Mouse (Mus musculus) intestine, embryonic 16.5 days (tissue): Measurements from ENCODE around the gene ccdc198. TPM values are rescaled to one million over a fixed set of nuclear protein-coding genes. Genes with fewer than 3 reads are reported as not detected.
"Not testable (repeated sequence)": the region's sequence is repeated elsewhere in the genome, so short reads cannot be mapped to it uniquely, and the experiment has no call there.

Source experiments
- ATAC-seq: fragments of 200-750 bp; cut with Nextera tagmentation; 2 replicates; pipeline ENCODE4 v1.8.0; 2017; ENCODE audit warnings: moderate TSS enrichment, moderate library complexity
- H3K27ac ChIP-seq: fragments of 300-500 bp; sonication (generic); 2 replicates; pipeline ENCODE4 v1.5.1; 2014; ENCODE audit warnings: mild to moderate bottlenecking, low read length
- H3K27me3 ChIP-seq: fragments of 300-500 bp; sonication (generic); replicated peaks from 2 replicates; pipeline ENCODE4 v1.6.1; 2014; ENCODE audit warnings: low read length, control low read depth, mixed read lengths; ENCODE audit not compliant: control insufficient read depth, insufficient read depth
- H3K36me3 ChIP-seq: fragments of 300-500 bp; sonication (generic); 2 replicates; pipeline ENCODE4 v1.6.1; 2014; ENCODE audit warnings: low read length, control low read depth; ENCODE audit not compliant: control insufficient read depth, insufficient read depth
- H3K4me1 ChIP-seq: fragments of 300-500 bp; sonication (generic); 2 replicates; pipeline ENCODE4 v1.6.1; 2014; ENCODE audit warnings: low read length, control low read depth, mixed read lengths; ENCODE audit not compliant: control insufficient read depth, insufficient read depth
- H3K4me2 ChIP-seq: fragments of 300-500 bp; sonication (generic); 2 replicates; pipeline ENCODE4 v1.6.1; 2014; ENCODE audit warnings: low read depth, low read length, control low read depth
- H3K4me3 ChIP-seq: fragments of 300-500 bp; sonication (generic); 2 replicates; pipeline ENCODE4 v1.5.1; 2014; ENCODE audit warnings: mild to moderate bottlenecking, low read length
- H3K9ac ChIP-seq: fragments of 300-500 bp; sonication (generic); 2 replicates; pipeline ENCODE4 v1.6.1; 2014; ENCODE audit warnings: low read depth, low read length
- H3K9me3 ChIP-seq: fragments of 300-500 bp; sonication (generic); 2 replicates; pipeline ENCODE4 v1.6.1; 2016; ENCODE audit warnings: low read length, control low read depth; ENCODE audit not compliant: control insufficient read depth
- WGBS: fragments of 180-500 bp; shearing (Covaris S2); extraction: QIAGEN DNeasy Blood & Tissue Kit; methylation state at CpG from one replicate; pipeline ENCODE4 v1.1.7; 2014; 5-methylcytosine and 5-hydroxymethylcytosine counted together
- polyA plus RNA-seq: library from polyadenylated mRNA; unstranded; fragments of >200 nt; fragmentation: Nextera tagmentation; extraction: Ambion mirVana; gene quantifications from 2 replicates; pipeline ENCODE4 v1.2.1, GENCODE M21; 2015

ccdc198 gene
- polyA plus RNA-seq, 1 experiment from 2014 or later, result 141 TPM

- ATAC-seq, result no peak
- H3K9ac ChIP-seq, result no peak overlapping the region
- H3K9me3 ChIP-seq, result no peaks in the 10 kb centered on the region
- H3K4me3 ChIP-seq, result no peak overlapping the region
- no peaks in the 10 kb centered on the region for H3K27me3 ChIP-seq
- no peak overlapping the region for H3K4me2 ChIP-seq
- H3K36me3 ChIP-seq, result no peaks in the 10 kb centered on the region
- H3K4me1 ChIP-seq, result no peaks in the 10 kb centered on the region
- WGBS, result 67% methylated on average over 7 of the region's 7 CpGs
- H3K27ac ChIP-seq, result no peak overlapping the region
Observed at GRCm38 (mm10) chr14:49218677-49219076, 26.6 kb downstream of the ccdc198 start.

- H3K27me3 ChIP-seq, H3K27ac ChIP-seq, H3K9me3 ChIP-seq, H3K4me2 ChIP-seq, H3K4me3 ChIP-seq, H3K36me3 ChIP-seq, H3K9ac ChIP-seq, H3K4me1 ChIP-seq, ATAC-seq: not testable (repeated sequence)
- 68% methylated on average over 3 of the region's 3 CpGs for WGBS
Observed at GRCm38 (mm10) chr14:49210215-49210614, 35.1 kb downstream of the ccdc198 start.

- no peak overlapping the region for H3K4me3 ChIP-seq
- H3K4me1 ChIP-seq, result no peaks in the 10 kb centered on the region
- no peaks in the 10 kb centered on the region for H3K36me3 ChIP-seq
- H3K9ac ChIP-seq, result no peak overlapping the region
- H3K4me2 ChIP-seq, result no peak overlapping the region
- no peaks in the 10 kb centered on the region for H3K9me3 ChIP-seq
- H3K27ac ChIP-seq, result no peak overlapping the region
- 69% methylated on average over 9 of the region's 9 CpGs for WGBS
- no peaks in the 10 kb centered on the region for H3K27me3 ChIP-seq
- ATAC-seq, result no peak
Observed at GRCm38 (mm10) chr14:49201073-49201778, 44.0 kb downstream of the ccdc198 start.

- Histone ChIP-seq H3K4me2 (no peak overlapping the region), H3K36me3 (no peaks in the 10 kb centered on the region), H3K9me3 (no peaks in the 10 kb centered on the region), H3K4me1 (no peaks in the 10 kb centered on the region), H3K27me3 (no peaks in the 10 kb centered on the region), H3K27ac (no peak overlapping the region), H3K9ac (no peak overlapping the region), H3K4me3 (no peak overlapping the region)
- 96% methylated on average over 2 of the region's 2 CpGs for WGBS
- no peak for ATAC-seq
Observed at GRCm38 (mm10) chr14:49197031-49197527, 48.2 kb downstream of the ccdc198 start.

GRCm38 (mm10) chr14:49186270-49186669, 59.0 kb downstream of the ccdc198 start:
- no peak for ATAC-seq
- Histone ChIP-seq H3K27me3 (no peaks in the 10 kb centered on the region), H3K36me3 (no peaks in the 10 kb centered on the region), H3K9ac (no peak overlapping the region), H3K27ac (no peak overlapping the region), H3K4me1 (no peaks in the 10 kb centered on the region), H3K9me3 (no peaks in the 10 kb centered on the region), H3K4me2 (no peak overlapping the region), H3K4me3 (no peak overlapping the region)
- WGBS, result 86% methylated on average over 2 of the region's 2 CpGs

GRCm38 (mm10) chr14:49179736-49180135, 65.5 kb downstream of the ccdc198 start:
- H3K4me1 ChIP-seq, result peaks cover 3% of the 10 kb centered on the region
- H3K4me2 ChIP-seq, result no peak overlapping the region
- no peak overlapping the region for H3K27ac ChIP-seq
- H3K4me3 ChIP-seq, result no peak overlapping the region
- no peaks in the 10 kb centered on the region for H3K27me3 ChIP-seq
- no peaks in the 10 kb centered on the region for H3K9me3 ChIP-seq
- ATAC-seq, result no peak
- WGBS, result 80% methylated on average over 3 of the region's 3 CpGs
- H3K36me3 ChIP-seq, result no peaks in the 10 kb centered on the region
- no peak overlapping the region for H3K9ac ChIP-seq

- H3K9ac ChIP-seq, result peak overlapping the region; percentile 97
- H3K36me3 ChIP-seq, result no peaks in the 10 kb centered on the region
- no peaks in the 10 kb centered on the region for H3K9me3 ChIP-seq
- H3K4me1 ChIP-seq, result peaks cover 18% of the 10 kb centered on the region
- ATAC-seq, result no peak
- WGBS, result 25% methylated on average over 16 of the region's 16 CpGs
- H3K27ac ChIP-seq, result peak overlapping the region; percentile 87
- no peaks in the 10 kb centered on the region for H3K27me3 ChIP-seq
- H3K4me2 ChIP-seq, result peak overlapping the region; percentile 85
- peak overlapping the region; percentile 99 for H3K4me3 ChIP-seq
Observed at GRCm38 (mm10) chr14:49173290-49174135, 71.8 kb downstream of the ccdc198 start.

- Histone ChIP-seq H3K36me3 (no peaks in the 10 kb centered on the region), H3K4me3 (peak overlapping the region; percentile 99), H3K27ac (peak overlapping the region; percentile 87), H3K4me2 (peak overlapping the region; percentile 85), H3K9me3 (no peaks in the 10 kb centered on the region), H3K9ac (peak overlapping the region; percentile 97), H3K27me3 (no peaks in the 10 kb centered on the region), H3K4me1 (peaks cover 18% of the 10 kb centered on the region)
- under 1% methylated on average over 46 of the region's 46 CpGs for WGBS
- ATAC-seq, result peak; percentile 61
Observed at GRCm38 (mm10) chr14:49172582-49172988, 72.7 kb downstream of the ccdc198 start.

GRCm38 (mm10) chr14:49171867-49172581, 73.2 kb downstream of the ccdc198 start, which contains the start of gene Naa30:
TSS of gene Naa30 (plus strand) at chr14:49172226.
- Histone ChIP-seq H3K4me3 (peak within 1 kb of the TSS; percentile 99), H3K27me3 (no peaks in the 10 kb centered on the region), H3K27ac (peak within 1 kb of the TSS; percentile 87), H3K4me1 (peaks cover 18% of the 10 kb centered on the region), H3K36me3 (no peaks in the 10 kb centered on the region), H3K9ac (peak within 1 kb of the TSS; percentile 97), H3K9me3 (no peaks in the 10 kb centered on the region), H3K4me2 (peak within 1 kb of the TSS; percentile 85)
- peak; percentile 93 for ATAC-seq
- under 1% methylated on average over 55 of the region's 86 CpGs for WGBS
